Mouse (Mus musculus): ENCODE results near the gene Pacs2. TPM values are rescaled to one million over a fixed set of nuclear protein-coding genes. Genes with fewer than 3 reads are reported as not detected.

Gene Pacs2
- 57.6 and 59.4 TPM in 2 replicates for polyA plus RNA-seq (2012; rRNA removed; ENCODE audit: low replicate concordance)

GRCm38 (mm10) chr12:113013604-113014558, at the start of gene Pacs2:
TSS of gene Pacs2 (plus strand) at chr12:113014508.

GRCm38 (mm10) chr12:112976371-112977073, 37.8 kb upstream of the Pacs2 start, which contains the start of gene Btbd6:
TSS of gene Btbd6 (plus strand) at chr12:112976482.

GRCm38 (mm10) chr12:113000294-113001132, 13.8 kb upstream of the Pacs2 start, which contains the start of gene Brf1:
TSS of gene Brf1 (minus strand) at chr12:113000704.

DNA sequence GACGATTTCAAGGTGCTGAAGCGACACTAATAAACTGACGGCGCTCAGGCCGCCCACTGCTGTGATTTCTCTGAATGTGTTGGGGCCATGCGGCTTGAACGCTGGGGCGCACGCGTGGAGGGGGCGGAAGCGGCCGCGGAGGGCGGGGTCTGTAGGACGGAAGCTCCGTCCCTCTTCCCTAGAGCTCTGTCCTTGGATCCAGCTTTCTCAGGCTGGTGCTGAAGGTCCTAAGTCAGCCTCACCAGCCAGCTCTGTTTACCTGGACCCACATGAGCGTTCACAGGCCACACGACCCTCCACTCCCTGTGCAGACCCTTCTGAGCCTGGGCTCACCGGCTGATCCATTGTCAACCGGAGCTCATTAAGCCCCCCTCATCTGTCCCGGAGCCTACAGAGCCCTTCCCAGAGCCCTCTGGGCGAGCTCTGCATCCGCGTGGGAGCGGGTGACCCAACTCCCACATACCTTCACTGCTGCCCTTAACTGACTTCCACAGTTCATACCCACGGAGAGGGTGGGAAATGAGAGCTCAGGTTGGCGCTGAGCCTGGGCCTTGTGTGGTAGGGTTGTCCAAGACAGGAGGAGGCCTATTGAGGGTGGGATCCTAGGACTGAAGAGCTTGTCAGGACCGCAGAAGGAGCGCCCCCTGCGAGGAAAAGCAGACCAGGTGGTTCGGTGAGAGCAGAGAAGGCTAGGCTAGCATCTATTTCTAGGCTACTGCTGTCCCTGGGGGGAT, 60.2 kb downstream of the Pacs2 start, which contains the start of gene Tex22:
TSS of gene Tex22 (plus strand) at position 174 of the 734 bp plus-strand sequence.

GRCm38 (mm10) chr12:113097749-113098281, 83.5 kb downstream of the Pacs2 start, which contains the start of gene Mta1:
TSS of gene Mta1 (plus strand) at chr12:113098278.

Other genes with a start within 250 kb of the Pacs2 start
- 14.3 and 15.8 TPM in 2 replicates for gene Ahnak2, start 211.9 kb upstream of the Pacs2 start, polyA plus RNA-seq (2012; rRNA removed; ENCODE audit: low replicate concordance)
- 2.0 and 3.4 TPM in 2 replicates for gene Clba1, start 205.6 kb upstream of the Pacs2 start, polyA plus RNA-seq (2012; rRNA removed; ENCODE audit: low replicate concordance)
- 24.3 and 24.6 TPM in 2 replicates for gene Cdca4, start 185.1 kb upstream of the Pacs2 start, polyA plus RNA-seq (2012; rRNA removed; ENCODE audit: low replicate concordance)
- gene Gpr132, start 146.3 kb upstream of the Pacs2 start, polyA plus RNA-seq (2012; rRNA removed; ENCODE audit: low replicate concordance) = 46.4 and 48.6 TPM in 2 replicates
- gene Jag2, start 84.7 kb upstream of the Pacs2 start, polyA plus RNA-seq (2012; rRNA removed; ENCODE audit: low replicate concordance) = 32.8 and 44.7 TPM in 2 replicates
- 31.3 and 33.2 TPM in 2 replicates for gene Nudt14, start 72.4 kb upstream of the Pacs2 start, polyA plus RNA-seq (2012; rRNA removed; ENCODE audit: low replicate concordance)
- gene Btbd6, start 38.0 kb upstream of the Pacs2 start, polyA plus RNA-seq (2012; rRNA removed; ENCODE audit: low replicate concordance) = 26.8 and 124 TPM in 2 replicates
- gene Brf1, start 13.8 kb upstream of the Pacs2 start, polyA plus RNA-seq (2012; rRNA removed; ENCODE audit: low replicate concordance) = 55.7 and 134 TPM in 2 replicates
- gene Tex22, start 60.0 kb downstream of the Pacs2 start, polyA plus RNA-seq (2012; rRNA removed; ENCODE audit: low replicate concordance) = 0.27 and 0.31 TPM in 2 replicates
- 61.7 and 146 TPM in 2 replicates for gene Mta1, start 83.8 kb downstream of the Pacs2 start, polyA plus RNA-seq (2012; rRNA removed; ENCODE audit: low replicate concordance)
- gene Crip2, start 125.7 kb downstream of the Pacs2 start, polyA plus RNA-seq (2012; rRNA removed; ENCODE audit: low replicate concordance) = 324 and 338 TPM in 2 replicates
- 673 and 1,071 TPM in 2 replicates for gene Crip1, start 131.8 kb downstream of the Pacs2 start, polyA plus RNA-seq (2012; rRNA removed; ENCODE audit: low replicate concordance)
- 5.6 and 11.1 TPM in 2 replicates for gene Tedc1, start 141.9 kb downstream of the Pacs2 start, polyA plus RNA-seq (2012; rRNA removed; ENCODE audit: low replicate concordance)
- gene Tmem121, start 171.4 kb downstream of the Pacs2 start, polyA plus RNA-seq (2012; rRNA removed; ENCODE audit: low replicate concordance) = 1.1 and 3.0 TPM in 2 replicates

Data from mammary gland, adult 2 months (tissue).